Mouse (Mus musculus) thymus, postnatal 25 days (tissue): ENCODE results near the gene Ormdl3.

Experiments used
- DNase-seq: peaks from one replicate; pipeline ENCODE4 v3.0.0; 2022

Gene Ormdl3

GRCm38 (mm10) chr11:98587684-98588546 lies 747 bp upstream of the Ormdl3 start:
- peak; percentile 49 for DNase-seq

GRCm38 (mm10) chr11:98586087-98586891 lies 879 bp downstream of the Ormdl3 start:
- no peak for DNase-seq

GRCm38 (mm10) chr11:98584629-98585177 lies 2.5 kb downstream of the Ormdl3 start:
- DNase-seq = no peak

GRCm38 (mm10) chr11:98584146-98584545 lies 3.0 kb downstream of the Ormdl3 start:
- no peak for DNase-seq

GRCm38 (mm10) chr11:98583571-98583970 lies 3.6 kb downstream of the Ormdl3 start:
- peak; percentile 26 for DNase-seq

- no peak for DNase-seq
Observed at GRCm38 (mm10) chr11:98583265-98583552, 4.0 kb downstream of the Ormdl3 start.

GRCm38 (mm10) chr11:98582551-98583264 lies 4.5 kb downstream of the Ormdl3 start:
- DNase-seq = no peak

GRCm38 (mm10) chr11:98582030-98582388 lies 5.2 kb downstream of the Ormdl3 start:
- DNase-seq = no peak

- no peak for DNase-seq
Observed at GRCm38 (mm10) chr11:98581286-98582029, 5.7 kb downstream of the Ormdl3 start.

- DNase-seq = no peak
Observed at GRCm38 (mm10) chr11:98580301-98581121, 6.7 kb downstream of the Ormdl3 start.

GRCm38 (mm10) chr11:98577776-98578175 lies 9.4 kb downstream of the Ormdl3 start:
- no peak for DNase-seq

- DNase-seq = no peak
Observed at GRCm38 (mm10) chr11:98569461-98569860, 17.7 kb downstream of the Ormdl3 start.

GRCm38 (mm10) chr11:98568326-98568725 lies 18.8 kb downstream of the Ormdl3 start:
- DNase-seq = peak; percentile 47

GRCm38 (mm10) chr11:98563921-98564414 lies 23.2 kb downstream of the Ormdl3 start:
- no peak for DNase-seq

GRCm38 (mm10) chr11:98563025-98563424 lies 24.1 kb downstream of the Ormdl3 start:
- no peak for DNase-seq

- DNase-seq = no peak
Observed at GRCm38 (mm10) chr11:98560942-98561341, 26.2 kb downstream of the Ormdl3 start.

GRCm38 (mm10) chr11:98555124-98555700 lies 32.0 kb downstream of the Ormdl3 start:
- no peak for DNase-seq

GRCm38 (mm10) chr11:98553966-98554365 lies 33.2 kb downstream of the Ormdl3 start:
- no peak for DNase-seq

GRCm38 (mm10) chr11:98550975-98551828 lies 36.0 kb downstream of the Ormdl3 start, which contains the start of gene Zpbp2:
TSS of gene Zpbp2 (plus strand) at chr11:98551097.
- DNase-seq = peak; percentile 97
